Mouse (Mus musculus) adrenal gland, postnatal 10 days (tissue): ENCODE data around the gene Ccnjl. TPM values are rescaled to one million over a fixed set of nuclear protein-coding genes. Genes with fewer than 3 reads are reported as not detected.
A peak's percentile ranks its signal among the peaks of the same experiment; 100 is the strongest.

Source experiments
- DNase-seq: peaks from one replicate; pipeline ENCODE4 v3.0.0; 2021; ENCODE audit warnings: mixed read lengths
- total RNA-seq, 2 experiments: library from RNA; stranded (reverse); gene quantifications; 2 replicates each; pipeline ENCODE4 v1.2.3; 2021

Gene Ccnjl
- total RNA-seq, 2 experiments from 2014 or later, result 8.4 to 9.9 TPM

GRCm38 (mm10) chr11:43569188-43569587 lies 40.6 kb downstream of the Ccnjl start:
- DNase-seq, result no peak

DNA sequence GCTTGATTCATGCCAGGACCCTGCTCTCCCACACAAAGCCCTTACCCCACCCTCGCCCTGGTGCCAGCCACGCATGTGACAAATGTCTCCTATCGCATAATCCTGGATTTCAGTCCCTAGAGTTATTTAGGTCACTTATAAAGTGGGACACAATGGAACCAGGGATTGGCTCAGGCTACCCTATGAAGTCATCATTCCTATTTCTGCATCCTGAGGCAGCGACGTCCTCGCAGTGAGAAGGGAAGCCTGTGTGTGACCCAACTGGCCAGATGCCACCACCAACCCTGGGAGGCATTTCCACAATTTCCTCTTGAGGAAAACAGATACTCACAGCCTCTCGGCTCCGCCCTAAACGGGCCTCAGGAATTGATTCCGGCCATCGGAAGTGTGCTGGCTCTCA lies 41.0 kb downstream of the Ccnjl start:
- DNase-seq, result peak; percentile 77

DNA sequence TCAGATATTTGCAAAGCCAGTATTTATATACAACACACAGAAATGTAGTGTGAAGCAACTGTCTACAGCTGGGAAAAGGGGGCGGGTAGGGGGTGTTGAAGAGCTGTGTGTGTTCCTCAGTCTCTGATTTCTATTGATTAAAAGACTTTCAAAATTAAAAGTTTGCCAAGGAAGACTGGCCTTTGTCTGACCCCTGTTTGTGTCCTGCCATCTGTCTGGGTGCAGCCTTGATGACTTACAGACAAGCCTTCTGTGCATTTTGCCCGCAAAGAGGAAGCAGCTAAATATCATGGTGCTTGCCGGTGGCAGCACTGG lies 46.4 kb downstream of the Ccnjl start:
- DNase-seq, result no peak

DNA sequence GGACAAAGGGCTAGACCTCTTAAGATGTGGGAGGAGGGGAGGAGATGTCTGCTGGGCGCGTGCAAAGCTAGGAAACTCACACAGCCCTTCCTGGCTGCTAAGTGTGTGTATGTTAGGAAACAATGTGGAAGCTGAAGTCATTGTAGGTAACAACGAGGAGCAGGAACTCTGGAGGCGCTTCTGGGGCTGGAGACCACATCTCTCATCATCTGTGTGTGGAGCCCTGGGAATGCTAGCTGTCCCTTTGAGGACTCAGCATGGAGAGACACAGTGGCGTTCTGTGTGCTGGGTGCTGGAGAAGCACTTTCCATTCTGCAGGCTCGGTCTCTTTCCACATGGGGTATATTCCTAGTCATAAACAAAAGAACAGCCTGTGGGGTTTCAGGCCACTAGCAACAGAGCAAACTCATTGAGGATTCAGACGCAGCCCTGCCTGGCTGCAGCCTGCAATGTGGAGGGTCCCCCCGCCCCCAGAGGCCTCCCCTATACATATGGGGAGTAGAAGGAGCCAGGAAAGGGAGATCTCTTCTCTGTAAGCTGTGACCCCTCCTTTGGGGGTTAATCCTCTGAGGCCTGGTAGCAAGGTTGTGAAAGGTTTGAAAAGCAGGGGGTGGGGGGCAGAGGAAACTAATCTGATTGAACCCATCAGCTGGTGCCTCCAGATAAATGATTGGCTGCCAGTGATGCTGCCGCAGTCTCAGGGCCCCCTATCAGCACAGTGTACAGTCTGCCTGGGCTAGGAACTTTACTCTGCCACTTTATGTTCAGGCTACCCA lies 47.0 kb downstream of the Ccnjl start:
- no peak for DNase-seq

DNA sequence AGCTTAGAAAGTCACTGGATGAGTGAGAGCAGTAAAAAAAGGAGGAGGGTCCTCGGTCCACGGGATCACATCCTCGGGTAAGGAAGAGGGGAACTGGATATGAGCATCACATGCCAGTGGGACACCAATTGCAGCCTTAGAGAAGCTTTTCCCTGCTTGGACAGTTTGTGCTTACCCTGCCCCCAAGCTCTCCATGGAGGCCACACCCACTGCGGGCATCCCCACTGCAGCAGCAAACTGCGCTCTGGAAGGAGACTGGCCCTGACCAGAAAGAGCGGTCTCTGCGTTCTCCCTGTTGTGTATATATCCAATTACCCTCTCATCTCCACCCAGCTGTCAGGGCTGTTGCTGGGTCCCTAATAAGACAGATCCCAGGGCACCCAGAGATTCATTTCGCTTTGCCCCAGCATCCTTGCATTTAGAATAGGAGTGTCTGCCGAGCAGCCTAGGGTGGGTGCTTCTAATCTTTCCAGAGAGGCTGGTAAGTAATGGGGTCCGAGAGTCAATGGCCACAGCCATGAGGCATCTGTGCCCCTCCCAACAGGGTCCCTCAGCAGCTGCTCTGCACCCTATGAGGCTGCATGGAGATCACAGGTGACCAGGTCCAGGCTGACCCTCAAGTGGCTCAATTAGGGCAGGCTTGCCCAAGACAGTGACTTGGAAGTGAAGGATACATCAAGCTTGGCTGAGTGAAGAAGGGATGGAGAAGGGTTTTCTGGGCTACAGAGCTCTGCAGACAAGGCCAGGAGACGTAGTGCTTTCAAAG lies 49.3 kb downstream of the Ccnjl start:
- no peak for DNase-seq

GRCm38 (mm10) chr11:43585211-43586005 lies 56.8 kb downstream of the Ccnjl start:
- no peak for DNase-seq

DNA sequence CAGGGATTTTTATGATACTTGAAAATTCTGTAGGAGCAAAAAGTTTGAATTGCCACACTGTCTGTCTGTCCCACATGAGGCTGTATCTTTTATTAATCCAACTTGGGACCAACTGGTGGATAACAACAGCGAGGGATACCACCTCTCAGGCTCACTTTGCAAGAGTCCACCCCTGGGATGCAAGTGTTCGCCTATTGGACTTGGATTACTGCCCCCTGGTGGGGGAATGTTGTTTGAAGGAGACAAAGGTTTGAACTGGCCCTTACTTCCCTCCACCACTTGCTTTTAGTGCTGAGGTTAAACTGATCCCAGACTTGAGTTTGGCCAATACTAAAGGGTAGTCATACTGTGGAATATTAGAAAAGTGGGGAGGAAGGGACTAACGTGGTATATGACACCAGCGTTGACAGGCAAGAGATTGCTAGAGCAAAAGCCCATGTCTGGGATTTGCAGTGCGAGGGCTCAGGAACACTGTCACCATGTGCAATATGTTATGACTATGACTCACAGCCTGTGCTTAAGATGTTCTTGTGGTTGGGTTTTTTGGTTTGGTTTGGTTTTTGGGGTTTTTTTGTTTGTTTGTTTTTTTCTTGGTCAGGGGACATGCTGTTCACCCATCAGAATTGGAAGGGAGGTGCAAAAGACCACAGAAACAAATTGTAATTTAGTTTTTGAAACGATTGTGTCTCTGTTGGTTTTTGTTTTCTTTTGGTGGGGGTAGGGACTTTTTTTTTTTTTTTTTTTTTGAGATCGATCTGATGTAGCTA lies 57.9 kb downstream of the Ccnjl start, which contains the start of gene 4933415A04Rik:
Gene 4933415A04Rik (plus strand): TSS at position 717 of the 767 bp plus-strand sequence.
- DNase-seq, result peak; percentile 89

DNA sequence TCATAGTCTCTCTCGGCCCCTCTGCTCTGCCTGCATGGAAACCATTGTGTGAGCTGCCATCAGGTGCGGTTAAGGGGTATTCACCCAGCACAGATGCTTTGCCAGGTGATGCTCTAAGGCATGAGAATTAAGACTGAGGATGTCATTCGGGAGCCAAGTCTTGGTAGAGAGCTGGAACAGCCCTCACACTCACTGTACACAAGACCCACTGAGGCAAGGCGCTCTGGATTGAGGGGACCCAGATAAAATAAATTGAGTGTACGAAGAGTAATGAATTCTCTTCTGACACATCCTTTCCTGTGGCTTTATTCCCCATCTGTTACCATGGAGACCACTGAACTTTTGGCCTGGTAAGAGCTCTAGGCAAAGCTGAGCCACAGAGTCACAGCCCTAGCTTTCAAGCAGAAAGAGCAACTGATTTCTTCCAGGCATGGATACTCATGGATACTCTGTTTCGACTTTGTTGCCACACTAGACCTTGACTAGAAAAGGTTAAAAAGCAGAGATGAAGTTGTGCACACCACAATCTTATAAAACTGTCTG lies 61.0 kb downstream of the Ccnjl start:
- DNase-seq, result no peak

- DNase-seq, result no peak
Observed at GRCm38 (mm10) chr11:43601440-43601839, 72.9 kb downstream of the Ccnjl start, which contains the start of gene Fabp6. Gene Fabp6 (minus strand): TSS chr11:43601540.

DNA sequence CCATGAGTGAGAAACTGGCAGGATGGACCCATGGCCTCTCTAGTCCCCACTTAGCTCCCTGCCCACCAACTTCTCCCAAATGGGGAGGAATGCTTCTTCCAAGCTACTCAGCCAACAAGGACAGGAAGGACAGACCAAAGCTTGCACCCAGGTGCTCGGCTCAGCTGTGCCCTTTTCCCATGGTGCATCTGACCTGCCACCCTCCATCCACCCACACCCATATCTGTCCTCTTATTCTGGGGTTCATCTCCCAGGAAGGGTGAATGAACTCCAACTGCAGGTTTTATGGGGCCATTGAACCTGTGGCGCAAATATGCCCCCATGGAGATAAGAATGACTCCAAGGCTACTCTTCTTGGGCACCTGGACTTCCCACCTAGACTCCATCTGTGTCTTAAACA lies 75.6 kb downstream of the Ccnjl start:
- no peak for DNase-seq

DNA sequence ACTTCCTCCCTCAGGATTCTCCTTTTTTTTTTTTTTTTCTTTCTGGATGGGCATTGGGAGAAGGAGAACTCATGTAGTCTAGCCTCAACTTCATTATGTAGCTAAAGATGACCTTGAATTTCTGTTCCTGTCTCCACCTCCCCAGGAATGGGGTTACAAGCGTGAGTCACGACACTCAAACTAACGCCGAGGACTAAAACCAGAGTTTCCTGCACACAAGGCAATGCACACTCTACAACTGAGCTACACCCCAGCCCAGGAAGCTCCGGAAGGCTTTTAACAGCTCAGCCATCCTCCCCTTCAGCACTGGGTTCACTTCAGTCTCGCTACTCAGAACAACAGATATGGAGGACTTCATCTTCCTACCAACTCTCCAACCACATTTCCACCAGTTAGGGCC lies 76.3 kb downstream of the Ccnjl start:
- no peak for DNase-seq

DNA sequence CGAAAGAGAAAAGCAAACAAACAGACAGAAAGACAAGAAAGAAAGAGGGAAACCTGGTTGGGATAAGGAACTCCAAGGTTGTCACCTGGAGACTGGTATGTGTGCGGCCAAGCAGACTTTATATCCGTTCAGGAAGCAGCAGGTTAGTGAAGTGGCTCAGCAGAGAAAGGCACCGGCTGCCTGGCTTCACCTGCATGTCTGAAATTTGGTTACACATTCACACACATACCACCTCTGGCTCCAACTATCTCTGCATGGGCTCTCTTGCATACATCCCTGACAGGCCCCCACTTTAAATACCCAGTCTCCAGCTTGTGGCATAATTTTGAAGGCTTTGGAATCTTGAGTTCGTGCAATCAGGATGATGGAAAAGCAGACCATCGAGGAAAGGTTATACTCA lies 77.3 kb downstream of the Ccnjl start:
- DNase-seq, result no peak

DNA sequence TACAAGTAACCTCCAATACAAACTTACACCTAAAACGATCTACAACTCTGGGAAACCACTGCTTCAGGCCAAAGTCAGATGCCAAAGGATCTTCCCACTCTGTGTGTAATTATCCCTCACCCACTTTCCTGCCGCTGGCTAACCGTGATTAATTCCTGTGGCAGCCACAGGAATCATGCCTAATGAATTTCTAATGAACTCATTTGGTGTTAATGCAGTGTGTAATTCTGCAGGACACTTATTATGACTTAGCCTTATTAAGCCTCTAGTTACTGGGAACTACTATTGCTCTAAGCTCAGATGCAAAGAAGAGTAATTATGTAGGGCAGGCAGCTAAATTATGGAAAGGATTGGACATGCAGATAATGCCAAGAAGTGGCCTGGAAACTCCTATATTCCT lies 79.9 kb downstream of the Ccnjl start:
- no peak for DNase-seq

DNA sequence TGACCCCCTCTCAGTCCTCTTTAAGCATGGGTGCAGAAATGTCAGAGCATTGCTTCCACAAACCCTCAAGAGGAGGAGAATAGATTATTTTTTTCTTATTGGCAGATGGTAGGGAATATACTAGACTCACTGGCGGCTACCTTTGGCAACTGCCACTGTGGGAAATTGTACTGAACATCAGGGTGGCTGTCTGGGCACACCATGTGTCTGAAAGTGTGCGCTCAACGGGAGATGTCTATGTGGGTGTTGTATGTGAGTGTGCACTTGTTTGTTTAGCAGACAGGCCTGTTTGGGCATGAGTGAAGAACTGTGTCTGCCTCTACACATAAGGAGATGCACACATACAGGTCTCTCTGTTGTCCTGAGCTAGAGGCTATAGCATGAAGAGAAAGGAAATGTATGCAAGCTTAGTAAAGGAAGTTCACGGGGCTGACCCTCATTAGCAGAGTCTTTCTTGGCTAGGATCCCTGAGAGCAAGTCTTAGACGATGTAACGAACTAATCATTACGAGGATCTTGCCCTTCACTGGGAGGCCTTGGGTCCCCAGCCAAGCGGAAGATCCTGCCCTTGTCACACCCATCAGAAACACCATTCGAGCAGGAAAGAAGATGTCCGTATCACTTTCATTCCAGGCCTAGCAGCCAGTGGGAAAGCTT lies 81.5 kb downstream of the Ccnjl start:
- no peak for DNase-seq

GRCm38 (mm10) chr11:43610662-43611033 lies 82.1 kb downstream of the Ccnjl start:
- no peak for DNase-seq

DNA sequence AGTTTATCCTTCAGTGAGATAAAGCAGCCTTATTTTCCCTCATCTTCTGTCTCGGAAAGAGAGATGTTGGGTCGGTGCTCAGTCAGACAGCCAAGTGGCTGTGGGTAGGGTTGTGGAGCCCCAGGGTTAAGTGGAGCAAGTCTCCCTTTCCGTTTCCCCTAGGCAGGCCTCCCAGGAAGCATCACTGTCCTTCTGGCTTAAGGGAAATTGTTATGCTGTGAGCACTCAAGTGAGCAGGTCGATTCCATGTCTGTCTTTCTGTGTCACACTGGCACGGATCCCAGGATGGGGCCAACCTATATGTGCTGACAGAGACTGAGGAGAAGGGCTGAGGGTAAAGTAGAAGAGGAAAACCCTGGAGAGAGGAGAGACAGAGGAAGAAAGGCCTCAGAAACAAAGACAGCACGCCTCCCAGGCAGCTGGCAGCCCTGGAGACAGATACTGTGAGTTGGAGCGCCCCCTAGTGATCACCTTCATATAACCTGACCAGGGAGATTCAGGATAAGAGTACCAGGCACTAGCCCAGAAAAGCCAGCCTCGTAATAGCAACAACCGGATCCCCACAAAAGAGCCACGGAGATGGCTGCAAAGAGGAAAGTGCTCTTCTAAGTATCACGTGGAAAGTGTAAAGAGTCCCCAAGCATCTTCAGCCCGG lies 84.4 kb downstream of the Ccnjl start:
- DNase-seq, result peak; percentile 91

- DNase-seq, result no peak
Observed at GRCm38 (mm10) chr11:43617924-43618323, 89.3 kb downstream of the Ccnjl start.

- DNase-seq, result no peak
Observed at GRCm38 (mm10) chr11:43618403-43618802, 89.8 kb downstream of the Ccnjl start.

- DNase-seq, result no peak
Observed at GRCm38 (mm10) chr11:43621769-43622168, 93.2 kb downstream of the Ccnjl start.

- no peak for DNase-seq
Observed at GRCm38 (mm10) chr11:43624341-43624740, 95.8 kb downstream of the Ccnjl start.
